Mouse (Mus musculus) layer of hippocampus, adult 2 months (tissue): ENCODE data around the gene Ube2ql1. TPM values are rescaled to one million over a fixed set of nuclear protein-coding genes. Genes with fewer than 3 reads are reported as not detected.

ENCODE experiments used
- DNase-seq, 2 experiments: peaks; one replicate each; pipeline ENCODE4 v3.0.0; 2022; ENCODE audit warnings: low spot score in 2 of 2
- H3K27ac ChIP-seq: fragments of 200-600 bp; 2 replicates; pipeline ENCODE4 v1.8.1; 2022
- H3K4me3 ChIP-seq: fragments of 200-600 bp; 2 replicates; pipeline ENCODE4 v1.8.1; 2022; ENCODE audit warnings: mild to moderate bottlenecking
- CTCF ChIP-seq: fragments of 200-600 bp; conservative IDR thresholded peaks from 2 replicates; pipeline ENCODE4 v1.8.1; 2022; ENCODE audit warnings: antibody characterized with exemption, mild to moderate bottlenecking, moderate library complexity
- total RNA-seq, 2 experiments: library from RNA; stranded (reverse); gene quantifications; 2 replicates each; pipeline ENCODE4 v1.2.3; 2021

Gene Ube2ql1
- total RNA-seq, 2 experiments from 2014 or later, result 187 to 203 TPM

DNA sequence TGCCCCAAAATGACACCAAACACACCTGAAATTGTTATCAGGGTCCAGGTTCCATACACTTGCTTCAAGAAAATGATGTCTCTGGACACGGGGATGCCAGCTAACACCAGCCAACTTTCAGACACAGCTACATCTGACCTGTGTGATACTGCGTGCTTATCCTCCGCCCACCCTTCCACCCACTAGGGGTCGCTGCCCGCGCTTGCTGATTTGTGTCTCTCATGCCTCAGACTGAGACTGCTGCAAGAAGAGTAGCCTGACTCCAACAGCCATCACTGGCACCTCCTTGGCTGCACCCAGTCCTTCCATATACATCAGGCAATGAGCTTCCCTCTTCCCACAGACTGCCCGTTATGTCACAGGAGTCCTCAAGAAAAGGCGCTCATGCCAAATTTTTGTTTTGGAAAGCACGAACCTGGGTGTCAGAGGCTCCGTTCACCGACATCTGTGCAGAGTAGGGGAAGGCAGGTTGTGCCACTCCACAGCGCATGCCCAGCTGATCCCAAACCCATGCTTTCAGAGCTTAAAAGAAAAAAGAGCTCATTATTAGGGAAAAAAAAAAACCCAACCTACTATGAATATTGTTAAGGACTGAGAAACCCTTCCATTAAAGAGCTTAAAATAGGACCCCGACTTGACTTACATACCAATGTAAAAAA, 43.2 kb downstream of the Ube2ql1 start:
- Histone ChIP-seq H3K27ac (no peak overlapping the region), H3K4me3 (peak overlapping the region; percentile 22; the same call in 1 of the 2 replicates)
- peak; percentile 86 for TF ChIP-seq CTCF
- peak; percentile 79 to 89 for DNase-seq

DNA sequence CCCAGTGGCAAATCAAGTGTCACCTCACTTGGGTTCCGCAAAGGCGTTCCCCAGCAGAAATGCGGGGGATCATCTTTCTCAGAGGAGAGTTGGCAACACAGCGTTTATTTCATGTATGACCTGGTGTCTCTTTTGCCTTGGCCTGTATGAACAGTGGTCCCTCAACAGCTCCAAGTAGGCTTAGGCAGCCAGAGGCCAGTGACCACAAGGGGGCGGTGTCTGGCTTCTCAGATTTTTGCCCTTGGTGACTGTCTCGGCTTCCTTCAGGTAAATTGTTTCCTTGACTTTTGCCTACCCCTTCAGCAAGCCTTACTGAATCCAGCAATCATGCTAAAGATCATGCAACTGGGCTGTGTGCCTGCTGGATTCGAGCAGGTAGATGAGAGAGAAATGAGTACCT, 48.6 kb downstream of the Ube2ql1 start:
- TF ChIP-seq CTCF, result peak; percentile 89
- no peak overlapping the region for H3K27ac ChIP-seq
- peak; percentile 31 to 74 for DNase-seq
- no peak overlapping the region for H3K4me3 ChIP-seq

DNA sequence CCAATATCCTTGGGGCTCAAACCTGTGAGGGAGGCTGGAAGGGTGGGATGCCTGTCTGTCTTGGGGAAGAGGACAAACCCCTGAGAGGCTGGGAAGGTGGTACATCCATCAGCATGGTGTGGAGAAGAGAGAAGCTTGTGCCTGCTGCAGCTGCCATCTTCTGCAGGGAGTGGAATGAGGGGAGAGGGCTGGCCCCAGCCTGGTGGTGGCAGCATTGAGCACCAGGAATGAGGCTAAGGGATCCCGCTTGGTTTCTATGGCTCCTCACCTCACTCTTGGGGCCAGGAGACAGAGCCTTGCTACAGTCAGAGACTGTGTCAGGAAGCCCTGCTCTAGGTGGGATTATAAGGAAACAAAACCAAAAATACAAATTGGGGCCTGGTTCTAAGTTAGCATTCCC, 52.7 kb downstream of the Ube2ql1 start:
- peak in 1 of 2 experiments; percentile 35 for DNase-seq
- no peak overlapping the region for H3K27ac ChIP-seq
- TF ChIP-seq CTCF, result peak; percentile 69
- H3K4me3 ChIP-seq, result no peak overlapping the region

GRCm38 (mm10) chr13:69685406-69685818, 54.3 kb downstream of the Ube2ql1 start:
- H3K27ac ChIP-seq, result no peak overlapping the region
- no peak for TF ChIP-seq CTCF
- peak overlapping the region; percentile 8; the same call in 1 of the 2 replicates for H3K4me3 ChIP-seq
- no peak for DNase-seq

DNA sequence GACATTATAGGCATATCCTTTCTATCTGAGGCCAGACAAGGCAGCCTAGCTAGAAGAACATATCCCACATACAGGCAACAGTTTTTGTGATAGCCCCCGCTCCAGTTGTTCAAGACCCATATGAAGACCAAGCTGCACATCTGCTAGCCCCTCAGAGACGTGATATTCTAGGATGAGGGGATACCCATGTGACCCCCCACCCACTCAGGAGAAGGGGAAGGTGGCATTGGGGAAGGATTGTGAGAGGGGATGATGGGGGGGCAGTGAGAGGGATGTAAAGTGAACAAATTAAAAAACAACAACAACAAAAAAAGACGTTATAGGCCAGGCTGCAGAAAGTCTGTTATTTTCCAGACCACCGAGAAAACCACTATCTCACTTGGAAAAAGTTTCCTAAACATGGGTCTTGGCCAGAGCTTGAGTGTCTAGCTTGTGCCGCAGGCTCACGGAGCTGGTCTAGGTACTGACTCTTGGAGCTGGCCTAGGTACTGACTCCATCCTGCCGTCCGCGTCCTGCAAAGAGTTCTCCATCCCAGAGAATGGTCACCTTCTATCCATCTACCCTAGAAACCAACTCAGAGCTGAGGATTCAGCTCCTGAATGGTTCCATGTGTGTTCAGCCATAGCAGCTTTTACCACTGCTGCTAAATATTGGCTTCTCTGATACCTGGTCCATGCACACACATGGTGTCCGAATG, 65.6 kb downstream of the Ube2ql1 start:
- DNase-seq, result no peak
- Histone ChIP-seq H3K27ac (no peak overlapping the region), H3K4me3 (no peak overlapping the region)
- no peak for TF ChIP-seq CTCF

DNA sequence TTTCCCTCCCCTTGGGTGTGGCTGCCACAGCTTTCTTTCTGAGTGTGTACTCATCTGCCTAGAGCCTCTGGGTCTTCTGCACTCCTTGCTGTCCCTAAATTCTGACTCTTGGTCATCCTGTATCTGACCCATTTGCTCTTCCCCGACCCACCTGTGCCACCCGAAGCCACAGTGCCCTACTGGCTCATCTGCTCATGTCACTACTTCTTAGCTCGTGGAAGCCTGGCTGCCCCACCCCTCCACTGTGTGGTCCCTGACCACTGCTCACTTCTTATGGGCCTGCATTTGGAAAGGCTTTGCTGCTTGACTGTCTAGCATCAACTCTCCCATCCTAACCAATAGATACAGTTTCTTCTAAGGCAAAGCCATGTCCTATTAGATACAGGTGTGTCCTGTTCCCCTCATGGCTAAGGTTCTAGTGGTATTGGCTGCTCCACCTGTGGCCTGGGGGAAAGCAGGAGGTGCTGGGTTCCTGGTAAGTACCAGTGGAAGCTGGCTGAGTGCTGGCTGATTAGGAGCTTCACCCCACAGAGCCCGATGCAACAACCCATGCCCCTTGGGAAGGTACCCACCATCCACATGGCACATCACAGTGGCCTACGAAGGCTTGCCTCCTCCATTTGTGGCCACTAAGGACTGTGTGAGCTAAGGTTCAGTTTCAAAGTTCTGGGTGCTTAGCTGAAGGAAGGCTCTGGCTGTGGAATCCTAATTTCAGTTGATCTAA, 66.3 kb downstream of the Ube2ql1 start:
- no peak for TF ChIP-seq CTCF
- Histone ChIP-seq H3K27ac (no peak overlapping the region), H3K4me3 (no peak overlapping the region)
- DNase-seq, result no peak

GRCm38 (mm10) chr13:69672565-69672964, 67.1 kb downstream of the Ube2ql1 start:
- TF ChIP-seq CTCF, result no peak
- Histone ChIP-seq H3K27ac (no peak overlapping the region), H3K4me3 (no peak overlapping the region)
- no peak for DNase-seq

- no peak overlapping the region for H3K4me3 ChIP-seq
- DNase-seq, result no peak
- H3K27ac ChIP-seq, result no peak overlapping the region
- no peak for TF ChIP-seq CTCF
Measured at GRCm38 (mm10) chr13:69672121-69672520, 67.6 kb downstream of the Ube2ql1 start.

DNA sequence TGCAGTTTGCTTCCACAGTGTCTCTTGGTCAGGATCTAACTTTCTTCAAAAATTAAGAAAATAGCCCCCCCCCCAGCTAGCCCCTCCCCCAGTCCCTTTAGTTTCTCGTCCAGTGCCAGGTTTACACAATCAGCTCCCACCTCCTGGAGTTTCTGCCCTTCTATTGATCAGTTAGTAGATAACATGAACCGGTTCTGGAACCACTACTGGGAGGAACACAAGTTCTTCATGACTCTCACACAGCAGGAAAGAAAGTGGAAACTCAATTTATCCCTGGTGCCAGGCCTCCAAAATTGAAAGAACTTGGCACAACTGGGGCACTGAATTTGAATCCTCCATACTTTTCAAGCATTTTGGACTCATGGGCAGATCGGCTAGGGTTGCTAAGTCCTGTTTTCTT, 85.2 kb downstream of the Ube2ql1 start:
- no peak overlapping the region for H3K27ac ChIP-seq
- no peak for TF ChIP-seq CTCF
- H3K4me3 ChIP-seq, result no peak overlapping the region
- DNase-seq, result no peak

Other genes starting within 250 kb of the Ube2ql1 start
- 10 to 100 TPM; 99.2 to 99.8 TPM for gene Nsun2, start 206.1 kb downstream of the Ube2ql1 start, total RNA-seq
- 10 to 100 TPM; 44.0 to 46.4 TPM for gene Tent4a, start 205.3 kb downstream of the Ube2ql1 start, total RNA-seq
- 1 to 10 TPM; 8.2 to 8.6 TPM for gene Srd5a1, start 128.4 kb downstream of the Ube2ql1 start, total RNA-seq
- gene Med10, start 62.5 kb upstream of the Ube2ql1 start, total RNA-seq, result 10 to 100 TPM; 58.0 to 61.4 TPM